Mouse (Mus musculus) adrenal gland, postnatal 36 days (tissue): ENCODE measurements at regions not wholly inside any gene's neighbourhood (a gene's known extent, or its start where the extent isn't known, plus 50 kb on each side); places are given as distances from the start of the nearest gene placed in this dataset.
"Not testable (repeated sequence)": the region's sequence is repeated elsewhere in the genome, so short reads cannot be mapped to it uniquely, and the experiment has no call there.

ENCODE experiments used
- DNase-seq, 2 experiments: peaks; one replicate each; pipeline ENCODE4 v3.0.0; 2021; ENCODE audit warnings: mixed read lengths in 1 of 2

- no peak for DNase-seq
Measured at GRCm38 (mm10) chr13:6837446-6837845, 188.9 kb upstream of the Pfkp start.

- no peak for DNase-seq
Measured at GRCm38 (mm10) chr13:6837075-6837422, 188.5 kb upstream of the Pfkp start.

GRCm38 (mm10) chr13:6836351-6837074 lies 187.9 kb upstream of the Pfkp start:
- DNase-seq: peak; percentile 61 to 69

- no peak for DNase-seq
Measured at GRCm38 (mm10) chr13:6829882-6830281, 181.3 kb upstream of the Pfkp start.

GRCm38 (mm10) chr13:6829346-6829745 lies 180.8 kb upstream of the Pfkp start:
- DNase-seq: no peak

- not testable (repeated sequence) for DNase-seq
Measured at GRCm38 (mm10) chr13:6828601-6829330, 180.2 kb upstream of the Pfkp start.

GRCm38 (mm10) chr13:6802243-6803157 lies 153.9 kb upstream of the Pfkp start:
- DNase-seq: no peak

- DNase-seq: no peak
Measured at GRCm38 (mm10) chr13:6767936-6768588, 119.5 kb upstream of the Pfkp start.

GRCm38 (mm10) chr13:6757151-6757550 lies 108.6 kb upstream of the Pfkp start:
- no peak for DNase-seq

- DNase-seq: no peak
Measured at GRCm38 (mm10) chr13:6751599-6751998, 103.0 kb upstream of the Pfkp start.

GRCm38 (mm10) chr13:6751149-6751548 lies 102.6 kb upstream of the Pfkp start:
- DNase-seq: no peak

- DNase-seq: no peak
Measured at GRCm38 (mm10) chr13:6741916-6742315, 93.3 kb upstream of the Pfkp start.

GRCm38 (mm10) chr13:6736984-6737566 lies 88.5 kb upstream of the Pfkp start:
- DNase-seq: peak in 1 of 2 experiments; percentile 5
